Mouse (Mus musculus) liver (tissue): Measurements from ENCODE around the gene Nudc.
"Not testable (repeated sequence)": the region's sequence is repeated elsewhere in the genome, so short reads cannot be mapped to it uniquely, and the experiment has no call there.

Experiments
- DNase-seq: peaks from one replicate; pipeline ENCODE4 v3.0.0-alpha.2; 2020; ENCODE audit warnings: mixed read lengths

Nudc gene

DNA sequence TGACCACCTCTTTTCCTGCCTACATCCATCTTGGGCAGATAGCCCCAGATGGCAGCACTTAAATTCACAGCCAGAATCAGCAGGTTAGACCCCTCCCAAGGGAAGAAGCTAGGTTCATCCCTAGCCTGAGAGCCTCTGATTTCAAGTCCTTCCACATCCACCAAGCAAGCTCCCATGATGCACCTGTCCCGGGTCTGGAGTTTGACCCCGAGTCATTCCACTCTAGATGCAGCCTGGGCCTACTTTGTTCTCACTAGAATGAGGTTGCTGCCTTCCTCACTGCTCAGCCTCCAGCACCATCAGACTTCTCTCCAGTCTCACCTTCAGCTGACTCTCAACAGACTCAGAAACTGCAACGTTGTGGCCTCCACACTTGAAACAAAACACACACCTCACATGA is 9.7 kb downstream of the Nudc start:
- DNase-seq: no peak

DNA sequence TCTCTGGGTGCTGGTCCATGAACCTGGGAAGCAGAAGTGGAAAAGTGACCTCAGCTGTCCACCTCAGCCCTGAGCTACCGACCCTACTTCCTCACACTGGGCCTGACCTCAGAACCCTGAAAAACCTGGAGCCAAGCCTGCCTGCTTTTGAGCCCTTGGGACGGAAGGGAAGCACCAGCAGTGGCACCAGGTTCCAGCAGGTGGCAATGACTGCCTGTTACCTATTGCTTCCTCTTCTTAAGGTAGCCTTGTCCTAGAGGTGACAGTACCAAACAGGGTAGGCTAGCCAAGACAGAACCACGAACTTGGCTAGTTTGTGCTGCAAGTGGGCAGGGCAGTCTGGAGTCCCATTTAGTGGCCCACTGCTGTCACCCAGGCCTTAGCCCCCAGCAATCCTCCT is 13.0 kb downstream of the Nudc start:
- DNase-seq: no peak

DNA sequence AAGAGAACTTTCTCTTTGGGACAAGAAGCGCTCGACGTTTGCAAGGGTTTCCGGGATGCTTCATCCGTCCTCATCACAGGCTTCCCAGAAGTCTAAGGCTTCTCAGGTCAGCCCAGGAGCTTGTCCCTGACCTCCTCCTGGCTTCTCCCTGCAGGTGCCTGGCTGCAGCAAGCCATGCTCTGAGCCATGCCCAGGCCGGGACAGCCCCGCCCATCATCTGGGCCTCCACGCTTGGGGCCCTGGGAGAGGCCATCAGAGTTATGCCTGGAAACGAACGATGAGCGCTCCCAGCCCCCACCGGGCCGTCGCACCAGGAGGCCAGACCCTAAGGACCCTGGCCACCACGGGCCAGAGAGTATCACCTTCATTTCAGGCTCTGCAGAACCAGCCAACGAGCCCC is 18.0 kb downstream of the Nudc start:
- DNase-seq: no peak

DNA sequence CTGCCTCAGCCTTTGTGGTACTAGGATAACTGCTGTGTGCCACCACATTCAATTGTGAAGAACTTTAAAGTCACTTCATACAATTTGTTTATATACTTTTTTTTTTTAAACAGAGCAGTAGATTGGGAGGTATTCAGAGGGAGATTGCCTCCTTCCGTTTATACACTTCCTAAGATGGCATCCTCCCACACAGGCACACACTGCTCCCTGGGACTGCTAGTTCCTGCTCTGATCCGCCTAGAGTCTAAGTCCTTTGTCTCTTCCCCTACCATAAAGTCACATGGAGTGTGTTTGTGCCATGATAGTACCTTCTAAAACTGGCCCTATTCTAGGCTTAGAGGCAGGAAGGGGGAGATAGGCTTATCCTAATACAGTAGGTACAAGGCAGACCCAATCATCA is 24.3 kb downstream of the Nudc start:
- DNase-seq: no peak

DNA sequence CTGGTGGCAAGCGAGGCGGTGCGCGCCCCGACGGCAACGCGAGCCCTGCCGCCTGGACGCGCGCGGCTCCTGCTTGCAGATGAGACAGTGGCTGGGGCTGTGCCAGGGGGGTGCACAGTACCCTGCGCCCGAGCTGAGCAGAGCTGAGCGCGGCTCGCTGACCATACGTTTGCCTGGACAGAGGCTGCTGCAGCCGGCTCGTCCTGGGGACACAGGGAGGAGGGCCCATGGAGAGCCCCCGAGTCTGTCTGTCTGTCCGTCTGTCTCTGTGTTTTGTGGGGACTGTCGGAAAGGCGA is 26.5 kb downstream of the Nudc start:
- no peak for DNase-seq

DNA sequence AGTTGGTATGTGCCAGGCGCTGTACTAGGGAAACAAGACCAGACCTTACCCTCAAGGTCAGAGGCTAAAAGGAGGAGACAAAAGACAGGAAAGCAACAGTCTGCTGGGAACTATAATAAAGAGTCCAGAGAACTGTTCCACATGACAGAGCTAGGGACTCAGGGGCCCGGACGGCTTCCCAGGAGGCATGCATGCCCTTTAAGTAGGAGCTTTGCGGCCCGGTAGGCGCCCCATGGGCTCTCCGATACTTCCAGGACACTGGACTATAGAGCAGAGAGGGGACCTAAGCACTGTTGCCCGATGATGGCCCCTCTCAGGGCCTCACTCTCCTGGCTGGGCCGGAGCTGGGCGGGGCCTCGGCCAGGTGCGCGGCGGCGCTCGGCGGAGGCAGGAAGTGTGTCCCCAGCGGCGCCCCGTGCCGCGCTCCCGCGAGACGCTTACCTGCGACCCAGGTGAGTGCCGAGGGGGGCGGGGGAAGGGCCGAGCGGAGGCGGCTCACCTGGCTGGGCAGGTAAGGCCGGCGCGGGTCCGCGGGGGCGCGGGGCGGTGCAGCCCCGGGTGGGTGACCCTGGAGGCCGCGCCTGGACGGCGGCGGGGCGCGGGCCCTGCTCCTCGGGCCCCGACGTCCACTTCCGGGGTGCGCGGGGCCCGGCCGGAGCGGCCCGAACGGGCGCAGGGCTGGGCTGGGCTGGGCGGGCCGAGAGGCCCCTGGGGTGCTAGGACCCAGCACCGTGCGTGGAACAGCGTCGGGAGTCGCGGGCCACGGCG is 27.0 kb downstream of the Nudc start, which contains the start of gene Kdf1:
Gene Kdf1, plus strand, starts transcription at position 363 of the 768 bp plus-strand sequence.
- peak; percentile 11 for DNase-seq

DNA sequence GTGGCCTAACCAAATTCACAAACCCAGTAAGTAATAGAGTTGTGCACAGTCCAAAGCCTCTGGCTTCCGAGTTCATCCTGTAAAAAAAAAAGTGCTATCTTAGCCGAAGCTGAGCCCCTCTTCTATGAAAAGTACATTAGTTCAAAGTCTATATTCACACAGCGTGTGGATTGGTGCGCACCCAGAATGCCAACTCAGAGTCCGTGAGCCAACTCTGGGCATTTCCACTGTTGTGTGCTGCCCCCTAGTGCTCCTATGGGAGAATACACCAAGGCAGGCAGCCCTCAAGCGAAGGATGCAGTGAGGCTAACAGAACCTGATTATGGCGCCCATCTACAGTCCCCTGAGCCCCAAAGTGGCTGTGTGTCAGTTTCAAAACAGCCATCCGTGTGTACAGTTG is 32.8 kb downstream of the Nudc start:
- DNase-seq: peak; percentile 62

DNA sequence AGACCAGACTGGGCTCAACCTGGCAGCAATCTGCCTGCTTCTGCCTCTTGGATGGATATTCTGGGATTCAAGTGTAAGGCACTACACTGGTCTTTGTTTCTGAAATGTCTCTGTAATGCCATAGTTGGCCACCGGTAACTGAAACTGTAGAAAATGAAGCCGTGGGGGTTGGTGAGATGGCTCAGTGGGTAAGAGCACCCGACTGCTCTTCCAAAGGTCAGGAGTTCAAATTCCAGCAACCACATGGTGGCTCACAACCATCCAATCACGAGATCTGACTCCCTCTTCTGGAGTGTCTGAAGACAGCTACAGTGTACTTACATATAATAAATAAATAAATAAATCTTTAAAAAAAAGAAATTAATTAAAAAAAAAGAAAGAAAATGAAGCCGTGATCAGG is 33.3 kb downstream of the Nudc start:
- DNase-seq: not testable (repeated sequence)

DNA sequence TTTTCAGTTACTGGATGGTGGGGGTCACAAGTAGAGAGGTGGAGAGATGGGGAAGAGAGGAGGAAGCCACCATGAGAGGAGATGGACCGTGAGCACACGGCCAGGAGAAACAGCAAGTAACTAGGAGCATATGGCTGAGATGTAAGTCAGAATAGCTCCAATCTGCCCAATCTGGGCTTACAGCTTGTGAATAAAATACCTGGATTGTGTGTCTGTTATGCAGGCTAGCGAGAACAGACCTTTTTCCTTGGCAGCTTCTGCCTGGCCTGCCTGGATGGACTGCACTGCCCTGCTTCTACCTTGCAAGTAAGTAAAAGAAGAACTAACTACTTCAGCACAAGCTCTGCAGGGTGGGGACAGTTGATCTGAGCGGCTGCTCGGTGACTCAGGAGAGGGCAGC is 34.7 kb downstream of the Nudc start:
- no peak for DNase-seq

DNA sequence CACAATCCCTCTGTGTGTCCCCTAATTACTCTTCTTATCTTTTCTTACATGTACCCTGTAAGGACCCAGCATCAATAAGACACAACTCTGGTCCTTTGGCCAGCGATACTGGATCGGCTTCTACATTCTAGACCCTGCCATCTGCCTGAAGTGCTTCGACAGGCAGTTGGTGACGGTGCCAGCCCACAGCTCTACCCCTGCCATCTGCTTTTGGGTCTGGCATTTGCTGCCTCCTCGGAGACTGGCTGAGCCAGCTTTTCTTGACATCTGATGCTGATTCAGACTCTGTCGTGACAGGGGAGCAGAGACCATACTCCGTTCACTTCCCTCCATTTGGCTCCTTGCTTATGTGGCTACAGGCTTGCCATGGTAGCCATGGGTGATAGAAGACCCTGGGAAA is 36.8 kb downstream of the Nudc start:
- DNase-seq: no peak

DNA sequence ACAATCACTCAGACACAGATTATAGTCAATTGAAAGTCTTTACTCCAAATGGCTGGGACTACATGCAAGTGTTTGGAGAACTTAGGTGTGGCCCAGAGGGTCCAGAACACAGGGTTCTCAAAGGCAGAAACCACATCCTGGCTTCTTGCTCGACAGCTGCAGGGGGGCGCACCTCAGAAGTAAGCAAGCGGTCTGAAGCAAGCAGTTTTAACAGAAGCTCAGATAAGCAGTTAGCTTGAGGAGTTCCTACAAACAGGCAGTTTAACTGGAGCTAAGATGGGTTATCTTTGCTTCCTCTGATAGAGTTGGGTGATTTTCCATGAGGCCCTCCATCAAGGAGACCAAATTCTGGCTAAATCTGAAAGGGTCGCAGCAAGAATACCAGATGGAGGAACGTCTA is 39.2 kb downstream of the Nudc start:
- DNase-seq: no peak

DNA sequence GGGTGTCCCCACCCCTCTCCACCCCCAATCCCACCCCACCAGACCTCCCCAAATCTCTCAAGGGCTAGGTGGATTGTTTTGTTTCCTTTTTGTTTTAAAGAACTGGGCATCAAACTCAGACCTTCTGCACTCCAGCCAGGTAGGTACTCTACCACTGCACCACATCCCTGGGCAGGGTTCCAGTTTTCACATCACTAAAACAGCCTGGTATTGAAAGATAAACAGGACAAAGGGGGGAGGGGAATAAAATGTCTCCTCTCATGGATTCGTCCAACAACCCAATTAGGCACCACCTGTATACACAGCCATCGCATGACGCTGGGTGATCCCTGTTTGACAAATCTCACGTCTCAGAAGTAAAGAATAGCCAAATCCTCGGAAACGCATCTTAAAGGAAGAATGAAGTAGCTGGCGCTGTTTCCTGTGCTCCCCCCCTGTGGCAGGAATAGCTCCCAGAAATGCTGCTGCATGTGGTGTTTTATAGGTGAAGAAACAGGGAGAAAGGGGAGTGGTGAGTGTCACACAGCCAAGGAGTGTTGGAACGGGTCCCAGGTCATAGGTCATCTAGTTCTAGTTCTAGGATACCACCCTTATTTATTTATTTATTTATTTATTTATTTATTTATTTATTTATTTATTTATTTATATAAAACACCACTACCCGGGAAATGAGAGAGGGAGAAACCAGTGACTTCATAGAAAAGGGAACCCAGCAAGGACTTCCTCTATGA is 40.9 kb downstream of the Nudc start:
- DNase-seq: no peak

DNA sequence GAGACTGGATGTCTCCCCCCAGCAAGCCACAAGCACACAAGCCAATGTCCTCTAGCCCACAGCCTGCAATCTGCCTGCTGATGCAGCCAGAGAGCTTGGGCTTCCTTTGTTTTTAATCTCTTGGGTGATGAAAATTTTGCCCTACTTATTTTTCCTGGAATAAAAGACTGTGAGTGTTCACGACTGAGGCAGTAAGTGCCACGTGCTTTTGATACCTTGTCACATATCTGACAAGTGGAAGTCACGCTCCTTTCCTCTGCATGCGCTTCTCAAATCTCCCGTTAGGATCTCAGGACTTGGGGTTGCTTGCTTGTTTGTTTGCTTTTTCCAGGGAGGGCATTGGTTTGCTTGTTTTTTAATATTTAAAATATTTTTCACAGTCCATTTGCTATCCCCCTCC is 41.5 kb downstream of the Nudc start:
- DNase-seq: no peak

DNA sequence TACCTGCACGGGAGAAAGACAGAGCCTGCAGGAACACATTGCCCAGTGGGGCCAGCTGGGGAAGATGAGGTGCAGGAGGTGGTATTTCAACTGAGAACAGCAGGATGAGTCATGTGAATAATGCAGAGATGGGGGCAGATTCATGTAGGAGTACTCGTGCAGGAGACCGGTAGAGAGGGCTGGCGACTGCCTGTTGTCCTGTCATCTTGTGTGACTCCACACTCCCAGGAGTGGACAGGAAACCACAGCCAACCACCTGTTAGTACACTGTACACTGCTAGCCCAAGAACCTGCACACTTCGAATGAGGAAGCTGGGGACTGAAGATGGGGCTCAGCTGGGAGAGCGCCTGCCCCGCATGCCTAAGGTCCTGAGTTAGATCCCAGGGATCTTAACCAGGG is 44.3 kb downstream of the Nudc start:
- DNase-seq: no peak

DNA sequence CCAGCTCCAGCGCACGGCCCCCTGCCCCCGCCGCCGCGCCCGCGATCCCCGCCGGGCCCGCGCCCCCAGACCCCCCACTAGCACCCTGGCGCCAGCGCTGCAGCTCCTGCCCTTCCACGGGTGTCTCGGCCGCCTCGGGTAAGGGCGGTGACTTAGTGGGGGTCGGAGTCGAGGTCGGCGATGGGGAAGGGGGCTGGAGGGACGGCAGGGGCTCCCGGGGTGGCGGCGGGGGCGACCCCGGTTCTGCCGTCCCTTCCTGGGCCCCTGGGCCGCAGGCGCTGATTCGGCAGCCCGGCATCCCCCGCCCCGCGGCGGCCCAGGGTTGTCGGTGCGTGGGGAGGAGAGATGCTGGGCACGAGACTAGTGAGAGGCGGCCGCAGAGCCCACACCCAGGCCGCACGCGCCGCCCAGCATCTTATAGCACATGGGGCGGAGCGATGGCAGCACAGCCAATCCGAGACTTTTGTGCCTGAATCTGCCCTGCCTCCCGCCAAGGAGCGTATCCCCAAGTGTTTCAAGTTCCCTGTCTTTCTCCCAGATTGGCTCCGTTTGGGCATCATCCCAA is 47.6 kb downstream of the Nudc start, which contains the start of gene Trnp1:
Gene Trnp1, minus strand, starts transcription at position 391 of the 565 bp plus-strand sequence.
- peak; percentile 68 for DNase-seq

DNA sequence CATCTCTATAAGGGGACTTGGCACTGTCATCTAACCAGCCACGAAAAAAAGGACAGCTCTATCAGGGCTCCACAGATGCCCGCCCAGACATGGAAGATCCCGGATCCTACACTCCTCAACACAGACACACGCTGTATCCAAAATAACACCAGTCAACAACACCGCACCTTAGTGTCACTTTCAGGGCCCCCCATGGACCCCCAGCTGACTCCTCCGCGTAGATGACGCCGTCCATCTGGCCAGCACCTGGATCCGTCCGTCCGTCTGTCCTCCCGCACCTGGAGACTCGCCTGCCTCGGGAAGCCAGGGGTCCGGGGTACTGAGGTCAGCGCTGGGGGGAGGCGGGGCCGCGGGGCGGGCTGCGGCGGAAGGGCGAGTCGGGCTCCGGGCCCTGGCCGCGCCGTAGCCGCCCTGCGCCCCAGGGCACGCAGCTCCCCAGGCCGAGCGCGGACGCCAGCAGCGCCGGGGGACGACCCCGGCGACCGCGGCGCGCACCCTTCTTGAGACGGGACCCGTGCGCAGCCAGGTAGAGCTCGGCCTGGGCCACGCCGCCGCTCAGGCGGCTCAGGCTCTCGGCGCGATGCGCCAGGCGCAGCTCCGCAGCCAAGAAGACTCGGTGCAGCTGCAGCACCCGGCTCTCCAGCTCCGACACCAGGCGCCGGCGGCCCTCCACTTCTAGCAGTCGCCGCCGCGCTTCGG is 48.2 kb downstream of the Nudc start:
- DNase-seq: no peak

DNA sequence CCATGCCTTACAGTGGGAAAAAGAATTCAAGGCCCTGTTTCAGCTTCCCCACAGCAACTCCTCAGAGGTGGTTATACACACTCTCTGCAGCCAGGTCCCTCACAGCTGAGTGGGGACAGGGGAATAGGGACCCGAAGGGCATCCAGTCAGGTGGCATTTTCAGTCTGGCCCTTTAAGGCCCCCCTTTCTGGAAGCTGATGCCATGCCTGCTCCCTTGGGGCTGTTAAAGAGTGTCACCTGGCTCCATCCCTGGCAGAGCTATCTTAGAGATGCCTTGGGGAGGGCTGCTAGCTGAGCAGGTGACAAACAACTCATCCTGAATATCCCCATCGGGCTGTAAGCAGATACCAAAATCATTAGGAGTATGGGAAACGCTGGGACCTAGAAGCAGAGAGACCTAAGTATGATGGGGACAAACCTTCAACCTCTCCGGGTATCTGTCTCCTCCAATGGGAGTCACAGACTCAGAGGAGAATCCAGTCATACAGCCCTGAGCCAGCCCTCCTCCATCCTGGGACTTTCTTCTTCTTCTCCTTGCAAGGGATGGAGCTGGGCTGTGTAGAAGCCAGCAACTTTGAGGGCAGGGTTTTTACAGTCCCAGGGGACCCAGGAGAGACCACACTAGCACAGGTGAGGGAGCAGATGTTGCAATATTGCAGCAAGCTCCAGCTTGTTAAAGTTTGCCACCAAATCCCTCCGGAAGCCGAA is 48.9 kb downstream of the Nudc start:
- no peak for DNase-seq

DNA sequence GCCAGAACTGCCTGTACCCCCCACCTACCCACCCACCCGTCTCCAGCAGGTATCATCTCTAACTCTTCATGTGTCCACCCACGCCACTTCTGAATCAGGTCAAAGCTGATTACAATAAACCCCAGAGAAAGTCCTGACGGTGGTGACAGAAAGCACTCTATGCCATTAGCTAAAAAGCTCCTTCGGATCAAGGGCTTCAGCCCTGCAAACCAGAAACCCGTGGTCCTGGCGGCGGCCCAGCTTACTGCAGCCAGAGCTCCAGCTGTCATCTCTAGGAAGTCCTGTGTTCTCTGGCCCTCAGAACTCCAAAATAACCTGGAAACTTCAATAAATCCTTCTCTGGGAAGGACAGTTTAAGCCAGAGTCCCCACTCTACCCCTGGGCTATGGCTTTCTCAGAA is 50.1 kb downstream of the Nudc start:
- no peak for DNase-seq

DNA sequence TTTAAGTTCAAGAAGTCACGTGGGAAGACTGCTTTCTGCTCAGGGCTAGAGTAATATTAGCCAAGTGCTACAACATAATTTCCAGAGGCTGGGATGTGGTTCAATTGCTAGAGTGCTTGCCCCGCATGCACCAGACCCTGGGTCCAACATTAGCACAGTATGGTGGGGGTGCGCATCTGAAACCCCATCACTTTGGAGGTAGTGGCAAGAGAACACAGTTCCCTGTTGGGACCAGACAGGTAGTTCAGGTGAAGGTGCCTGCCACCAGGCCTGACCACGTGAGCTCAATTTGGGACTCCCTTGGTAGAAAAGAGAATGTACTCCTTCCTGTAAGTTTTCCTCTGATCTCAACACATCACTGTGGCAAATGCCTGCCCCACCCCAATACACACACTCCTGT is 50.9 kb downstream of the Nudc start:
- DNase-seq: no peak

DNA sequence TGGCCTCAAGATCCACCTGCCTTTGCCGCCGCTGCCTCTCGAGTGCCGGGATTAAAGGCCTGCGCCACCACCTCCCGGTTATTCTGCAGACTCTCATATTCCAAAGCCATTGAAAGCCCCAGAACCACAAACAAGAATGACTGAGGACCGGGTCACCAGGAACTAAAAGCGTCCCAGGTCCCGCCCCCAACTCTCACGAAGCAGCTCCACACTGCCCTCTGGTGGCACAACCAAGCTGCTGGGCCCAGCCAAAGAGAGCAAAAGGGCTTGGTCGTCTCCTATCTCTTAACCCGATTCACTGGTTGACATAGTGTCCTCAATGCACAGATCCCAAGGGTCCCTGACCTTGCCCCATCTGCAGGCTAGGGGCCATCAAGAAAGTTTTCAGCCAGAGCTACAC is 51.4 kb downstream of the Nudc start:
- DNase-seq: peak; percentile 86

DNA sequence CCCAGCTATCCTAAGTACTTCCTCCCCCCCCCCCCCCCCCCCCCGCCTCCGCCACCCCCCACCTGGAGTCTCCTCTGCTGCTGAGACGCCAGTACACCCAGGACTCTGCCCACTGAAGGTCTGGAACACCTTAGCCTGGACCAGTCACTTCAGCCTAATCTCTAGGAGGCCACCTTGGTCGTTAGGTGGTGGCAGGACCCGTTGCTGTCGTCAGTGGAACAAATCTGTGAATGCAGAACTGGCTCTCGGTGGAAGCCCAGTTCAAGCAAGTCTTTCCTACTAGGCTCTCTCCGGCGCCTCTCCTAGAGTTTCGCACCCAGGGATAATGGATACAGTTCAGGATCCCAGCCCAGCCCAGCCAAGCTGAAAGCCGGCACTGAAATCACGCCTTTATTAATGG is 51.9 kb downstream of the Nudc start:
- DNase-seq: no peak

DNA sequence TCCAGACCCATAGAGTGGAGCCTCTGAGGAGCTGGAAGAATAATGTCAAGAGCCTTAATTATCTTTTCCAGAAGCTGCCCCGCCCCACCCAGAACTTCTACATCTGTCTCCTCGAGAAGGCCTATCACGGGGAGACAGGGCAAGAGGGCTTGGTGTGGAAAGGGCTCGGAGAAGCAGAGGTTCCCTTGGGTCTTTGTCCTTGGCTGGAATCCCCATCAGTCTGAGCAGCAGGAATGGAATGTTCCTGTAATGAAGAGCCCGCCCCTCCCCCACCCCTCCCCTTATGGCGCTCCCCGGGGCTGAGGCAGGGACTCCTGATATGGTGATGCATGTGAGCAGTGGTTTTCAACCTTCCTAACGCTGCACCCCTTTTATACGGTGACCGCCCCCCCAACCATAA is 54.0 kb downstream of the Nudc start:
- peak; percentile 33 for DNase-seq
